Mouse (Mus musculus): ENCODE data around the gene Slc11a2.

- no peak for TF ChIP-seq ZC3H11A (IDR thresholded peaks at IDR 0.05; ENCODE audit: low read depth, low read length)
- TF ChIP-seq CTCF (conservative IDR thresholded peaks at IDR 0.05 in 1 of 2, IDR thresholded peaks at IDR 0.05 in 1 of 2; ENCODE audit: low read depth in 2 of 2, low read length in 2 of 2) = no peak
- no peak for TF ChIP-seq ETS1 (conservative IDR thresholded peaks at IDR 0.05; ENCODE audit: low read depth, low read length)
- no peak for TF ChIP-seq RCOR1 (conservative IDR thresholded peaks at IDR 0.05; ENCODE audit: low read depth, low read length)
- no peak for TF ChIP-seq UBTF (IDR thresholded peaks at IDR 0.05; ENCODE audit: low read depth, low read length)
- no peak for TF ChIP-seq EP300 (IDR thresholded peaks at IDR 0.05; ENCODE audit: low read length)
- no peak for TF ChIP-seq CHD1 (IDR thresholded peaks at IDR 0.05; ENCODE audit: low read depth, low read length)
Observed at GRCm38 (mm10) chr15:100415684-100416083, 9.2 kb downstream of the Slc11a2 start.

All from CH12.LX (cell line).